Mouse (Mus musculus) megakaryocyte-erythroid progenitor cell, adult 5-6 weeks (primary cell): ENCODE data around the gene Zim1. TPM values are rescaled to one million over a fixed set of nuclear protein-coding genes. Genes with fewer than 3 reads are reported as not detected.

ENCODE experiments used
- ATAC-seq: replicated peaks from 2 replicates; pipeline ENCODE4 v1.8.0; 2016; ENCODE audit warnings: mild to moderate bottlenecking, inconsistent platforms; ENCODE audit not compliant: severe bottlenecking, poor library complexity, low FRiP score, low TSS enrichment
- total RNA-seq, 2 experiments: library from RNA; stranded (forward) in 1 of 2; stranded (reverse) in 1 of 2; fragments of 200-1000, 215-1000 nt in 1 of 2; fragments of >200 nt in 1 of 2; fragmentation: Nextera tagmentation in 1 of 2; gene quantifications; 2 replicates each; pipeline ENCODE4 v1.2.3; 2014 to 2017

The Zim1 gene
- total RNA-seq (2014; fragmentation: Nextera tagmentation) (not detected in 2 replicates), total RNA-seq (2017) (not detected in 2 replicates)

GRCm38 (mm10) chr7:6696241-6697045 is at the start of gene Zim1:
Zim1 (minus strand) TSS chr7:6696450.
- ATAC-seq = no peak

GRCm38 (mm10) chr7:6744281-6744904 is 48.1 kb upstream of the Zim1 start:
- no peak for ATAC-seq

GRCm38 (mm10) chr7:6736060-6736459 is 39.8 kb upstream of the Zim1 start:
- no peak for ATAC-seq

GRCm38 (mm10) chr7:6731930-6732329 is 35.7 kb upstream of the Zim1 start:
- ATAC-seq = no peak

GRCm38 (mm10) chr7:6731373-6731772 is 35.1 kb upstream of the Zim1 start:
- ATAC-seq = no peak

GRCm38 (mm10) chr7:6730801-6731200 is 34.6 kb upstream of the Zim1 start:
- ATAC-seq = no peak

- ATAC-seq = peak; percentile 47; the same call in 1 of the 2 replicates
Observed at GRCm38 (mm10) chr7:6730241-6730640, 34.0 kb upstream of the Zim1 start, which contains the start of the genes Peg3 and Usp29. Peg3 (minus strand) TSS chr7:6730431. Usp29 (plus strand) TSS chr7:6730578.

GRCm38 (mm10) chr7:6729061-6729817 is 33.0 kb upstream of the Zim1 start:
- ATAC-seq = peak; percentile 88

GRCm38 (mm10) chr7:6728263-6728931 is 32.1 kb upstream of the Zim1 start:
- ATAC-seq = no peak

GRCm38 (mm10) chr7:6727351-6728121 is 31.3 kb upstream of the Zim1 start:
- ATAC-seq = no peak

GRCm38 (mm10) chr7:6709396-6709795 is 13.1 kb upstream of the Zim1 start:
- ATAC-seq = no peak

- no peak for ATAC-seq
Observed at GRCm38 (mm10) chr7:6708451-6709180, 12.4 kb upstream of the Zim1 start.

GRCm38 (mm10) chr7:6707416-6708015 is 11.3 kb upstream of the Zim1 start:
- ATAC-seq = no peak

- ATAC-seq = no peak
Observed at GRCm38 (mm10) chr7:6699230-6699629, 3.0 kb upstream of the Zim1 start.

- no peak for ATAC-seq
Observed at GRCm38 (mm10) chr7:6685511-6685910, 10.7 kb downstream of the Zim1 start.

GRCm38 (mm10) chr7:6666726-6667125 is 29.5 kb downstream of the Zim1 start:
- no peak for ATAC-seq

- no peak for ATAC-seq
Observed at GRCm38 (mm10) chr7:6663430-6663829, 32.8 kb downstream of the Zim1 start.

GRCm38 (mm10) chr7:6659605-6660004 is 36.6 kb downstream of the Zim1 start:
- no peak for ATAC-seq
